Mouse (Mus musculus): ENCODE measurements at regions not wholly inside any gene's neighbourhood (a gene's known extent, or its start where the extent isn't known, plus 50 kb on each side); places are given as distances from the start of the nearest gene placed in this dataset.

DNA sequence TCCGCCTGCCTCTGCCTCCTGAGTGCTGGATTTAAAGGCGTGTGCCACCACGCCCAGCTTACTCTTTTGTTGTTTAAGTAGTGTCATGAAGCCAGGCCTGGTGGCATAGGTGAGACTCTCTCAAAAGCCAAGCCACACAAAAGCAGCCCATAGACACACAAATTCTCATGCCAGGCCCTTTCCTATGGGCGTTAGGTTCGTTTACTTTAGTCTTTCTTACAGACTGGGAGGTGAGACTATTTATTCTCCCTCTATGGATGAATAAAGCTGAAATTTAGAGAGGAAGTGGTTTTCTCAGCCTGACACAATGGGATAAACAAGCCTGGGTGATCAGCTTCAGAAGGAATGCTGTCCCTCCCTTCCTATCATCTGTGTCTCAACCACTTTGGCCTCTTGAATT is 243.0 kb downstream of the Gm45692 start:
- 84% methylated on average over 5 of the region's 5 CpGs for WGBS
- Histone ChIP-seq H3K4me2 (ENCODE audit: low read depth, low read length) (no peak overlapping the region), H3K9ac (ENCODE audit: low read depth, low read length) (no peak overlapping the region), H3K4me1 (ENCODE audit: control insufficient read depth, insufficient read depth, low read length) (no peaks in the 10 kb centered on the region), H3K27ac (ENCODE audit: low read length) (no peak overlapping the region), H3K4me3 (ENCODE audit: low read length) (no peak overlapping the region), H3K27me3 (replicated peaks; ENCODE audit: control insufficient read depth, insufficient read depth, low read length) (no peaks in the 10 kb centered on the region), H3K9me3 (ENCODE audit: control insufficient read depth, low read length) (no peaks in the 10 kb centered on the region), H3K36me3 (ENCODE audit: control insufficient read depth, insufficient read depth, low read length) (no peaks in the 10 kb centered on the region)
- no peak for ATAC-seq

DNA sequence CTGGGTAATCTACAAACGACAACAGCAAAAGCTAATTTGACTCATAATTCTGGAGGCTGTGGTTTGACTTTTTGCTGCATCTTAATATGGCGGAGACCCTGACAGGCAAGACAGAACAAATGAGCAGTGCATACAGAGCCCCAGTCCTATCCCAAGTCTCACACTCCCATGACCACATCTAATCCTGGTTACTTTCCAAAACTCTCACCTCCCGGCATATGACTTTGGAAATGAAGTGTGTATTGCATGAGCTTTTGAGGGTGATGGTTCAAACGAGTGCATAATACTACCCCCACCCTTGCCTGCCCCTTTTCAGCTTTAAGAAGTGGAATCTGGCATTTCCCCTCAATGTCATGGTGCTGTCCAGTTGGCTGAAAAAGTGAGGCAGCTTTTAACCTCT is 244.3 kb downstream of the Gm45692 start:
- H3K4me2 ChIP-seq (ENCODE audit: low read depth, low read length) = no peak overlapping the region
- WGBS = 79% methylated on average over 4 of the region's 4 CpGs

DNA sequence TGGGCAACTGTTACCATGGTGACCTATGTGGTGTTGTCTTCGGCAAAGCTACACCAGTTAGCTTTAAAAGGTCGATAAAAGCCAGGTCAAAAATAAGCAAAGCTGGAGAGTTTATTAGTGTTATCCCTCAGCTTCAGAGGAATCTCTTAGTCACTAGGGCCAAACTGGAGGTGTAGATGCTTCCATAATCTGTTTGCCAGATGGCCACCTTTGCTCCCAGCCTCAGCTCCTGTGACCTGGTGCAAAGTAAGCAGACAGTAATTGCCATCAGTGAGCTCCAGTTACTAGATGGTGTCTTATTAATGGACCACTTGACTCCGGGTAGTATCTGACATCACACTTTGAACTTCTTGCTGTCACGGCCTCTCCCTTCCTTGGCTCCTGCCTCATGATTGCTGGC is 245.3 kb downstream of the Gm45692 start:
- Histone ChIP-seq H3K4me3 (ENCODE audit: low read length) (no peak overlapping the region), H3K9ac (ENCODE audit: low read depth, low read length) (no peak overlapping the region), H3K27ac (ENCODE audit: low read length) (no peak overlapping the region), H3K4me2 (ENCODE audit: low read depth, low read length) (no peak overlapping the region), H3K27me3 (replicated peaks; ENCODE audit: control insufficient read depth, insufficient read depth, low read length) (no peaks in the 10 kb centered on the region), H3K4me1 (ENCODE audit: control insufficient read depth, insufficient read depth, low read length) (no peaks in the 10 kb centered on the region), H3K9me3 (ENCODE audit: control insufficient read depth, low read length) (no peaks in the 10 kb centered on the region), H3K36me3 (ENCODE audit: control insufficient read depth, insufficient read depth, low read length) (no peaks in the 10 kb centered on the region)
- 51% methylated on average over 4 of the region's 4 CpGs for WGBS
- no peak for ATAC-seq

More for the DNA sequence above, 244.3 kb downstream of the Gm45692 start:
- no peaks in the 10 kb centered on the region for H3K4me1 ChIP-seq (ENCODE audit: control insufficient read depth, insufficient read depth, low read length)
- no peak for ATAC-seq
- H3K9me3 ChIP-seq (ENCODE audit: control insufficient read depth, low read length) = no peaks in the 10 kb centered on the region
- H3K36me3 ChIP-seq (ENCODE audit: control insufficient read depth, insufficient read depth, low read length) = no peaks in the 10 kb centered on the region
- H3K27me3 ChIP-seq (replicated peaks; ENCODE audit: control insufficient read depth, insufficient read depth, low read length) = no peaks in the 10 kb centered on the region
- no peak overlapping the region for H3K4me3 ChIP-seq (ENCODE audit: low read length)
- H3K27ac ChIP-seq (ENCODE audit: low read length) = no peak overlapping the region
- no peak overlapping the region for H3K9ac ChIP-seq (ENCODE audit: low read depth, low read length)

DNA sequence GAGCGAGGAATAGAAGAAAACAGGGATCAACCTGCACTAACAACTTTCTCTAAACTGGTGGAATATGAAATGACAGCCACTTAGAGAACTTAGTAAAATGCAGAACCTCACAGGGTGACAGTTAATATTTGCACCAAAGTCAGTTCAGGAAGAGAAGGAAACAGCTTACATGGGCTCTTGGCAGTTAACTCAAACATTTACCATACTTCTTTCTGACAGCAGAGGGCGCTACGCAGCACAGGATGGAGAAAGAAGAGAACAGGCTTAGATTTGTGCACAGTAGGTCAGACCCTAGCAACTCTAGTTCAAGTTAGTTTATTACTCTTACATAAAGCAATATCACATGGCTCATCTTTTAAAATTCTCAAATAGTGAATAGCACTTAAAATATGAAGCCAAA is 261.3 kb downstream of the Gm45692 start:
- no peak overlapping the region for H3K4me3 ChIP-seq (ENCODE audit: low read length)
- H3K4me1 ChIP-seq (ENCODE audit: control insufficient read depth, insufficient read depth, low read length) = peaks cover 7% of the 10 kb centered on the region
- 0 out of 2 replicates have a peak, but pooled peaks cover 4% of the 10 kb centered on the region for H3K27me3 ChIP-seq (replicated peaks; ENCODE audit: control insufficient read depth, insufficient read depth, low read length)
- H3K9me3 ChIP-seq (ENCODE audit: control insufficient read depth, low read length) = no peaks in the 10 kb centered on the region
- H3K36me3 ChIP-seq (ENCODE audit: control insufficient read depth, insufficient read depth, low read length) = no peaks in the 10 kb centered on the region
- no peak overlapping the region for H3K9ac ChIP-seq (ENCODE audit: low read depth, low read length)
- ATAC-seq = no peak
- H3K27ac ChIP-seq (ENCODE audit: low read length) = no peak overlapping the region
- 34% methylated on average over 3 of the region's 3 CpGs for WGBS
- no peak overlapping the region for H3K4me2 ChIP-seq (ENCODE audit: low read depth, low read length)

DNA sequence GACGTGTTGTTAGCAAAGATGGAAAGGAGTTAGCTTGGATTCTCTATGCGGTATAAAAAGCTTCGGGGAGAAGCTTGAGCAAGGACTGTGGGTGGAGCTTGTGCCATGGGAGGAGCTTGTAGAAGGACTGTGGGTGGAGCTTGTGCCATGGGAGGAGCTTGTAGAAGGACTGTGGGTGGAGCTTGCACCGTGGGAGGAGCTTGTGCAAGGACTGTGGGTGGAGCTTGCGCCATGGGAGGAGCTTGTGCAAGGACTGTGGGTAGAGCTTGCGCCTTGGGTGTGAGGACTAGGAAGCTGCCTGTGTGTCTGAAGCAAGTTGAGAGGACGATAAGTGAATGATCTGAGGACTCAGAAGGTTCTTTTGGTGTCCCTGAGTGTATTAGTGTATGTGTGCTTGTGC is 263.1 kb downstream of the Gm45692 start:
- Histone ChIP-seq H3K27me3 (replicated peaks; ENCODE audit: control insufficient read depth, insufficient read depth, low read length) (0 out of 2 replicates have a peak, but pooled peaks cover 7% of the 10 kb centered on the region), H3K9ac (ENCODE audit: low read depth, low read length) (no peak overlapping the region), H3K36me3 (ENCODE audit: control insufficient read depth, insufficient read depth, low read length) (no peaks in the 10 kb centered on the region), H3K27ac (ENCODE audit: low read length) (no peak overlapping the region), H3K4me3 (ENCODE audit: low read length) (no peak overlapping the region), H3K4me1 (ENCODE audit: control insufficient read depth, insufficient read depth, low read length) (peaks cover 7% of the 10 kb centered on the region), H3K4me2 (ENCODE audit: low read depth, low read length) (no peak overlapping the region), H3K9me3 (ENCODE audit: control insufficient read depth, low read length) (no peaks in the 10 kb centered on the region)
- WGBS = 85% methylated on average over 7 of the region's 7 CpGs
- ATAC-seq = no peak

DNA sequence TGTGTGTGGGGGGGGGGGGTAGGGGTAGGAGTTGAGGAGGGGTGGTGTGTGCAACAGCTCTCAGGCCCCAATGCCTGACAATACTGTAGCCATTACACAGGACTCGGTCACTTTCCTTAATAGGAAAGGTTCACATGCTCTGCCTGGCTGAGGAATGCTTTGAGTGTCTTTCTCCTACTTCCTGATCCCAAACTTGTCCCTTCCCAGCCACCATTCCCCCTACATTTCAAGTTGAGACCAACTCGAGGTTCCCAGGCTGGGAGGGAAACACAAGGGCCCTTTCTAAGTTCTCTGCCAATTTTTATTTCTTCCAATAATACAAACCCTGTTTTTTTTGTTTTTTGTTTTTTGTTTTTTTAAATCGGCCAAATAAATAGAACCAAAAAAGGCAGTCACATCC is 264.6 kb downstream of the Gm45692 start:
- Histone ChIP-seq H3K4me2 (ENCODE audit: low read depth, low read length) (no peak overlapping the region), H3K9me3 (ENCODE audit: control insufficient read depth, low read length) (no peaks in the 10 kb centered on the region)

DNA sequence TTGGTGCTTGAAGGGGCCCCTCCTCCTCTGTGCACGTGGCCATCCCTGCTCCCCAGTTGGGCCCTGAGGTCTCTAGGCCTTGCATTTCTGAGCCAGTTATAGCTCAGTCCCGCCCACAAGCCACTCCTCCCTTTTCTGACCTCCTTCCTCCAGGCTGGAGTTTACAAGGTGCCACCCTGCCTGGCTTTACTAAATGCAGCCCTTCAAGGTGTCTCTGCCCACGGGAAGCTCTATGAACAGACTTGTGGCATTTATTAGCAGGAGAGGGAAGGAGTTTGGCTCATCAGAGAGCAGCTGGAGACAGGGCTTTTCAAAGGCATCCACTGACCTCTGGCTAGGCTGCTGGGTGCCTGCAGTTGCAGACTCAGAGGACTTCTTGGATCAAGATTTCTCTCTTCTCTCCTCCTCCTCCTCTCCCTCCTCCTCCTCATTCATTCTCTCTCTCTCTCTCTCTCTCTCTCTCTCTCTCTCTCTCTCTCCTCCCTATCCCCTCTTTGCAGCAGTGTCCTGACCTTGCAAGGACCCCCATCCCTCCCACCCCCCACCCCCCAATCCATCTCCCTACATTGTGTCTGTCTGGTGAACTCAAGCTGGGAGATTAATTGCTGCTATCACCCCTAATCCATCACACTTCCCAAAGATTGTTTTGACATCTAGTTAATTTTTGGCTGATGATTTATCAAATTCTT is 265.1 kb downstream of the Gm45692 start:
- H3K4me2 ChIP-seq (ENCODE audit: low read depth, low read length) = no peak overlapping the region
- ATAC-seq = peak; percentile 83
- 9% methylated on average over 3 of the region's 3 CpGs for WGBS
- H3K9me3 ChIP-seq (ENCODE audit: control insufficient read depth, low read length) = no peaks in the 10 kb centered on the region
- no peaks in the 10 kb centered on the region for H3K36me3 ChIP-seq (ENCODE audit: control insufficient read depth, insufficient read depth, low read length)
- H3K4me1 ChIP-seq (ENCODE audit: control insufficient read depth, insufficient read depth, low read length) = peaks cover 7% of the 10 kb centered on the region
- H3K4me3 ChIP-seq (ENCODE audit: low read length) = no peak overlapping the region
- 0 out of 2 replicates have a peak, but pooled peaks cover 7% of the 10 kb centered on the region for H3K27me3 ChIP-seq (replicated peaks; ENCODE audit: control insufficient read depth, insufficient read depth, low read length)
- H3K9ac ChIP-seq (ENCODE audit: low read depth, low read length) = no peak overlapping the region
- no peak overlapping the region for H3K27ac ChIP-seq (ENCODE audit: low read length)

More for the DNA sequence above, 264.6 kb downstream of the Gm45692 start:
- Histone ChIP-seq H3K27me3 (replicated peaks; ENCODE audit: control insufficient read depth, insufficient read depth, low read length) (0 out of 2 replicates have a peak, but pooled peaks cover 7% of the 10 kb centered on the region), H3K9ac (ENCODE audit: low read depth, low read length) (no peak overlapping the region), H3K4me1 (ENCODE audit: control insufficient read depth, insufficient read depth, low read length) (peaks cover 7% of the 10 kb centered on the region), H3K27ac (ENCODE audit: low read length) (no peak overlapping the region), H3K4me3 (ENCODE audit: low read length) (no peak overlapping the region), H3K36me3 (ENCODE audit: control insufficient read depth, insufficient read depth, low read length) (no peaks in the 10 kb centered on the region)
- ATAC-seq = peak; percentile 33; the same call in 1 of the 2 replicates
- 44% methylated on average over 3 of the region's 3 CpGs for WGBS

DNA sequence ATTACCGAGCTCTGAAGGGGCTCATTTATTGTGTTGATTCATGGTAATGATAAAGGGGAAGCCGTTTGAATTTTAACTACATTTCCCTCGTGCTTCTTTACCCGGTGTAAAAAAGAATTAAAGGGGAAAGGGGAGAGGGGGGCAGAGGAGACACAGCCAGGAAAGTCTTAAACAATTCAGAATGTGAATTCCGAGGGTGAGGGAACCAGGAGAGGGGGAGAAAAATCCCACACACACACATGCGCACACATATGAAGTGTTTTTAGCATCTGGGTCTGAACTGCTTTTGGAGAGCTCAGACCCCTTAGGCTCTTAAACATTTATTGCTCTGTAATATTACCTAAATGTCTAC is 265.6 kb downstream of the Gm45692 start:
- no peak overlapping the region for H3K27ac ChIP-seq (ENCODE audit: low read length)
- whole genome bisulfite sequencing = 10% methylated on average over 6 of the region's 6 CpGs
- no peak overlapping the region for H3K4me2 ChIP-seq (ENCODE audit: low read depth, low read length)
- no peaks in the 10 kb centered on the region for H3K36me3 ChIP-seq (ENCODE audit: control insufficient read depth, insufficient read depth, low read length)
- no peak for ATAC-seq
- H3K4me1 ChIP-seq (ENCODE audit: control insufficient read depth, insufficient read depth, low read length) = peaks cover 7% of the 10 kb centered on the region
- H3K4me3 ChIP-seq (ENCODE audit: low read length) = no peak overlapping the region
- 0 out of 2 replicates have a peak, but pooled peaks cover 7% of the 10 kb centered on the region for H3K27me3 ChIP-seq (replicated peaks; ENCODE audit: control insufficient read depth, insufficient read depth, low read length)
- no peak overlapping the region for H3K9ac ChIP-seq (ENCODE audit: low read depth, low read length)
- H3K9me3 ChIP-seq (ENCODE audit: control insufficient read depth, low read length) = no peaks in the 10 kb centered on the region

DNA sequence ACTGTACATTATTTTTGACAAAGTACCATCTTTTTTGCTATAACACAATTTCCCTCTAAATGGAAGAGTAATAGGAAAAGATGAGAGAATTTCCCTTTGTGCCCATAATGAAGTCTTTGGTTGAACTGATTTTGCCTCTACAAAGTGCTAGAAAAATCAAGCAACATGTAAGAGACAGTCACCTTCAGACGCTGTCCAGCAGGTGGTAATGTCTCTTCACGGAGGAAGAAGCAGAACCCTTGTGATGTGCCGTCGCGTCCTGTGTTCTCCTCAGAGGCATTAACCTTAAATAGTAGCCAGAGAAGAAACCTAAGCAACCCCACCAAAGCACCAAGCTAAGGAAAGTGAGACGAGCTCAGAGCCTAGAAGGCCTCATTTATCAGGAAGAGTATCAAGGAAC is 275.7 kb downstream of the Gm45692 start:
- Histone ChIP-seq H3K4me1 (ENCODE audit: control insufficient read depth, insufficient read depth, low read length) (no peaks in the 10 kb centered on the region), H3K27me3 (replicated peaks; ENCODE audit: control insufficient read depth, insufficient read depth, low read length) (no peaks in the 10 kb centered on the region), H3K4me3 (ENCODE audit: low read length) (no peak overlapping the region), H3K9me3 (ENCODE audit: control insufficient read depth, low read length) (no peaks in the 10 kb centered on the region), H3K4me2 (ENCODE audit: low read depth, low read length) (no peak overlapping the region), H3K36me3 (ENCODE audit: control insufficient read depth, insufficient read depth, low read length) (no peaks in the 10 kb centered on the region), H3K9ac (ENCODE audit: low read depth, low read length) (no peak overlapping the region), H3K27ac (ENCODE audit: low read length) (no peak overlapping the region)
- no peak for ATAC-seq
- WGBS = 59% methylated on average over 6 of the region's 6 CpGs

DNA sequence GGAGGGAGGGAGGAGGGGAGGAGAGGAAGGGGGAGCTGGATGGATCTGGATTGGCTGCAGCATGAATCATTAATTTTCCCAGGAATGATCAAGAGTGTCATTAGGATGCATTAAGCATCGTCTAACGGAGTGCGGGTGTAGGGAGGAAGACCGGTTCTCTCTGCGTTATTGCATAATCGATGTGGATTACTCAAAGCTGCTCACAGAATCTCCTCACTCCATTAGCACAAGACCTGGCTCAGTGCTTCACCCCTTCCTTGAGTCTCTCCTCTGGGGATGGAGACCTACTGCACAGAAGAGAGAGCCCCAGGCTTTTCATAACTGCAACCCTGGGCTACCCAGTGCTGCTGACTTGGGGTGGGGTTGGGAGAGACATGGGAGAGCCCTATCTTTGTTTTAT is 300.7 kb downstream of the Gm45692 start:
- Histone ChIP-seq H3K4me2 (ENCODE audit: low read depth, low read length) (no peak overlapping the region), H3K9me3 (ENCODE audit: control insufficient read depth, low read length) (no peaks in the 10 kb centered on the region), H3K4me1 (ENCODE audit: control insufficient read depth, insufficient read depth, low read length) (no peaks in the 10 kb centered on the region), H3K9ac (ENCODE audit: low read depth, low read length) (no peak overlapping the region), H3K27ac (ENCODE audit: low read length) (no peak overlapping the region), H3K36me3 (ENCODE audit: control insufficient read depth, insufficient read depth, low read length) (no peaks in the 10 kb centered on the region), H3K27me3 (replicated peaks; ENCODE audit: control insufficient read depth, insufficient read depth, low read length) (no peaks in the 10 kb centered on the region), H3K4me3 (ENCODE audit: low read length) (no peak overlapping the region)
- ATAC-seq = no peak
- 59% methylated on average over 6 of the region's 6 CpGs for WGBS
